Mouse (Mus musculus): ENCODE data around the gene Ap3b1.

Ap3b1 gene

GRCm38 (mm10) chr13:94537336-94537735 lies 178.6 kb downstream of the Ap3b1 start:
- no peak for DNase-seq (ENCODE audit: low read depth, low spot score)

- DNase-seq (ENCODE audit: low read depth, low spot score): no peak
Measured at GRCm38 (mm10) chr13:94539851-94540646, 181.3 kb downstream of the Ap3b1 start.

- no peak for DNase-seq (ENCODE audit: low read depth, low spot score)
Measured at GRCm38 (mm10) chr13:94542061-94542460, 183.3 kb downstream of the Ap3b1 start.

GRCm38 (mm10) chr13:94544211-94544610 lies 185.5 kb downstream of the Ap3b1 start:
- DNase-seq (ENCODE audit: low read depth, low spot score): no peak

- no peak for DNase-seq (ENCODE audit: low read depth, low spot score)
Measured at GRCm38 (mm10) chr13:94545739-94546138, 187.0 kb downstream of the Ap3b1 start.

GRCm38 (mm10) chr13:94546246-94546645 lies 187.5 kb downstream of the Ap3b1 start:
- DNase-seq (ENCODE audit: low read depth, low spot score): no peak

GRCm38 (mm10) chr13:94549580-94549979 lies 190.8 kb downstream of the Ap3b1 start:
- DNase-seq (ENCODE audit: low read depth, low spot score): no peak

- no peak for DNase-seq (ENCODE audit: low read depth, low spot score)
Measured at GRCm38 (mm10) chr13:94550037-94550436, 191.3 kb downstream of the Ap3b1 start.

- DNase-seq (ENCODE audit: low read depth, low spot score): peak; percentile 59
Measured at GRCm38 (mm10) chr13:94560011-94560410, 201.3 kb downstream of the Ap3b1 start.

GRCm38 (mm10) chr13:94560878-94561277 lies 202.1 kb downstream of the Ap3b1 start:
- no peak for DNase-seq (ENCODE audit: low read depth, low spot score)

GRCm38 (mm10) chr13:94562652-94563339 lies 204.0 kb downstream of the Ap3b1 start:
- no peak for DNase-seq (ENCODE audit: low read depth, low spot score)

- no peak for DNase-seq (ENCODE audit: low read depth, low spot score)
Measured at GRCm38 (mm10) chr13:94563836-94564235, 205.1 kb downstream of the Ap3b1 start.

GRCm38 (mm10) chr13:94564351-94564994 lies 205.7 kb downstream of the Ap3b1 start:
- no peak for DNase-seq (ENCODE audit: low read depth, low spot score)

- DNase-seq (ENCODE audit: low read depth, low spot score): no peak
Measured at GRCm38 (mm10) chr13:94565176-94565575, 206.4 kb downstream of the Ap3b1 start.

- DNase-seq (ENCODE audit: low read depth, low spot score): no peak
Measured at GRCm38 (mm10) chr13:94565616-94566015, 206.9 kb downstream of the Ap3b1 start.

GRCm38 (mm10) chr13:94567739-94568138 lies 209.0 kb downstream of the Ap3b1 start:
- DNase-seq (ENCODE audit: low read depth, low spot score): no peak

- DNase-seq (ENCODE audit: low read depth, low spot score): no peak
Measured at GRCm38 (mm10) chr13:94571001-94571400, 212.2 kb downstream of the Ap3b1 start.

- DNase-seq (ENCODE audit: low read depth, low spot score): no peak
Measured at GRCm38 (mm10) chr13:94573356-94573755, 214.6 kb downstream of the Ap3b1 start.

GRCm38 (mm10) chr13:94573833-94574232 lies 215.1 kb downstream of the Ap3b1 start:
- no peak for DNase-seq (ENCODE audit: low read depth, low spot score)

- no peak for DNase-seq (ENCODE audit: low read depth, low spot score)
Measured at GRCm38 (mm10) chr13:94575607-94576398, 217.0 kb downstream of the Ap3b1 start.

GRCm38 (mm10) chr13:94576399-94577176 lies 217.8 kb downstream of the Ap3b1 start:
- DNase-seq (ENCODE audit: low read depth, low spot score): no peak
